Mouse (Mus musculus): ENCODE measurements around the gene Mis12.
A peak's percentile ranks its signal among the peaks of the same experiment; 100 is the strongest.

The Mis12 gene

DNA sequence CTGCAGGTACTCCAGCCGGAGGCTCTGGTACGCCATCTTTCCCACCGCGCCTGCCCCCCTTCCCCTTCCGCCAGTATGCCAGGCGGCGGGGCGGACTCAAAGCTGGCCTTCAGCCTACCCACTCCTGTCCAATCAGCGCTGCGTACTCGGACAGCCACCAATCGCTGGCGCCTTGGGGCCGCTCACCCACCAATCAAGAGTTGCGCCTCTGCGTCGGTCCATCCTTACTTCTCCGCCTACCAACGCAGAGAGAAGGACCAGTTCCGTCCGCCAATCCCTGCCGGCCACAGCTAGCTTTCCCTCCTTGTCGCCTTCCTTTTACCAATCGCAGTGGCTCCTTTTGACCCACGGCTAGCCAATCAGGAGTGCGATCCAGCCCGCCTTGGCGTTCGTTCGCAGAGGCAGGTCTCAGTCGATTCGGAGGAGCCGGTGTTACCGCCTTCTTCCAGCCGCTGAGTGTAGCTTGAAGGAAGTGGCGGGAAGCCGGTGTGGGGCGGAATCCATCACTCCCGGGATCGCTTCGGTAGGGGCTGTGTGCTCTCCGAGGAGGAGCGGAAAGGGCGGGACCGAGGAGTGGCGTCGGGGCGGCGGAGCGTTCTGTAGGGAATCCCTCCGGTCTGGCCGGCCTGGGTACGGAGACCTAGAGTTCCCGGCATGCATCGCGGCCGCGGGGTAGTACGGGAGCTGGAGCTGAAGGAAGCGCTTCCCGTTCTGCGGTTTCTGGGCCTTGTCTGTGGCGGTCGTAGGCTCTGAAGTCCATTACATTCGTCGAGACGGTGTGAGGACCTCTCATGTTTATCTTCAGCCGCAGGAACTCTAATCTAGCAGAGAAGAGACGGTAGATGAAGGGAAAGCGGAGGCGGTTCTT lies at the start of gene Mis12, which contains the start of gene Derl2:
Gene Mis12 (plus strand): TSS at position 411 of the 868 bp plus-strand sequence.
Gene Derl2 (minus strand): TSS at position 641 of the 868 bp plus-strand sequence.
- DNase-seq = peak; percentile 97

- DNase-seq = peak; percentile 91
Measured at GRCm38 (mm10) chr11:70969821-70970559, 49.4 kb upstream of the Mis12 start, which contains the start of the genes Nup88 and Rpain. TSS of gene Nup88 (minus strand) at chr11:70969973. TSS of gene Rpain (plus strand) at chr11:70970213.

- no peak for DNase-seq
Measured at GRCm38 (mm10) chr11:70970560-70971540, 48.6 kb upstream of the Mis12 start.

DNA sequence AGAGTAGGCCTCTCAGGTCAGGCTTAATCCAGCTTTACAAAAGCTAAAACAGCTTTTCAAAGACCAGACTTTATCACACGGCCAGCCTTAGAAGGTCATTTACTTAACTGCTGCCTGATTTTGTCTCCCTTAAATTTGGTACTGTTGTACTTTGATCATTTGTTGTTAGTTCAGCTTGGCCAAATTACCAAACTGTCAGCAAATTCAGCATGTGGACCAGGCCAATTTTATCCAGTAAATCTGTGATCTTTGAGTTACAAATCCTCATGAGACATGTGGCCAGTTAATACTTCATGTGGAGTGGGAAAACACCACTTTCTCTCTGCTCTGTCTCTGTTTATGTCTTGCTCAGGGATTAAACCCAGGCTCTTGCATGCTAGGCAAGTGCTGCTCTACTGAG lies 46.8 kb upstream of the Mis12 start:
- DNase-seq = no peak

DNA sequence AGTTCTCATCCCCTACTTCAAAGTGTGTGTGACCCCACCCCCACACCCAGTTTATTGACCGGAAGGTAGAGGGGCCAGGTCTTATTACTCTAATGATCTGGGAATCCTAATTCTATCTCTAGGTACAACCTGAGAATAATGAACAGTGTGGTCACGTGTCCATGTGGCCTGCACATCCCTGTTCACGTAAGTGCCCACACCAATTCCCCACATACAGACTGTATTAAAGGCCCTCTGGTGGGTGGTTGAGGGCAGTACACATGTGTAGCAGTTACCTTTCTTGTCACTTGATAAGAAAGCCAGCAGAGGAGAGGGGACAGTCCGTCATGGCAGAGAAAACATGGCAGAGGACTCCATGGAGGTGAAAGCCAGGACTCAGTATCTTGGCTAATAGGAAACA lies 45.5 kb upstream of the Mis12 start:
- no peak for DNase-seq

- DNase-seq = no peak
Measured at GRCm38 (mm10) chr11:70975193-70975592, 44.2 kb upstream of the Mis12 start.

DNA sequence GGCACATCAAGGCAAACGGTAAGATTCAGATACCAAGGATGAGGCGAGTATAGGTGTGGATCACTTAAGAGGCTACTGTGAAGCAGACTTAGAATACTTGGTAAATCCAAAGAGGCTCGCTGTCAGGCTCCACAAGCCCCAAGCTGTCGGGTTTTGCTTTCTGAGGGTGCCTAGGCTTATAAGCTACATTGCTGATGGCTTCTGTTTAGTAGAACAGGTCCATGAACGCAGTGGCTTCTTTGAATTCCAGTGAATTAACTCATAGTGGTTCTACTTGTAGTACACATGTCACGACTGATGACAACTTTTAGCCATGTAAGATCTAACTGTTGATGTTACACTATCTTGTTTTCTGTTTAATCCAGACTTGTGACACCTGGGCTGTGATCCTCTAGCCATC lies 42.1 kb upstream of the Mis12 start:
- DNase-seq = no peak

GRCm38 (mm10) chr11:70980232-70980631 lies 39.2 kb upstream of the Mis12 start:
- no peak for DNase-seq

GRCm38 (mm10) chr11:70980751-70981510 lies 38.5 kb upstream of the Mis12 start:
- no peak for DNase-seq

DNA sequence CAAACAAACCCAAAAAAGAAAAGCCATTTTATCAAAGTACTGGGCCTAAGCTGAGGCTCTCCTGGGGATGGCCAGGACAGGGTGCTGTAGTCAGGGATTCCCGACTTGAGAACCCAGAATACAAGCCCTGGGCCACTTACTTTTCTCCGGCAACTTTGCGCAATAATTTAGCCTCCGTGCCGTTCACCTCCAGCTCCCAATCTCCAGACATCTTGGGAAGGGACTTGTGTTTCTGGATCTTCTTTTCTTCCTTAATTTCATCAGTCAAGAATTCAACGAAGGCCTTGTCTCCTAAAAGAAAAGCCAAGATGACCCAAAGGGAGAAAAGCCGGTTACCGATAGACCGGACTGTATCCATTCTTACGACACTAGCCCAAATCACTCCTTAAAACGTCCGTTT lies 37.4 kb upstream of the Mis12 start:
- no peak for DNase-seq

DNA sequence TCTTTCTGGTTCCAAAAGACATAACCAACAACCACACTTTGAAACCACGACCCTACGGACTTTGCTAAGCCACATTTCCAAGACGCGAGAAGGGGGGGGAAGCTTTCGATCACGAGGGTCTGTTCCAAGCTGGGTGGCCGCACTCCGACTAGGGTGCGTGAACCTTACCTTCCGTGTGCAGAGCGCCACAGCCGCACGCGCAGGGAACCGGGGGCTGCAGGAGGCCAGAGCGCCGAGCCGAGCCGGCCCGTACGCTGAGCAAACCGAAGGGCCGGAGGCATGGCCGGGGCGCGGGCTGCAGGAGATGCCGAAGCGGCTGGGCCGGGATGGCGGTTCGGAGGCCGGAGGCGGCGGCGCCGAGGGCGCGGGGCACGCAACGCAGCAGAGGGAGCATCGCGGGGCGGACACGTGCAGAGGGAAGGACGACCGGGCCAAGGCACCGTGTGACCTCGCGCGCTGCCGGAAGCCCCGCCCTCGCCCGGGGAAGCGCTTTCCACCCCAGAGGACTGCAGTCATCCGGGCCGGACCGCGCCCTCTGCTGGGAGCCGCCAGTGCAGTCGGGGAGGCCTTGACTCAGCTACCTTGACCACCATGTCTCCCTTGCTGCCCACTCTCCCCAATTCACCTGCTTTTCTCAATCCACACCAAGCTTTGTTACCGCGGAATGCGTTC lies 36.7 kb upstream of the Mis12 start, which contains the start of gene C1qbp:
Gene C1qbp (minus strand): TSS at position 470 of the 672 bp plus-strand sequence.
- DNase-seq = peak; percentile 96

DNA sequence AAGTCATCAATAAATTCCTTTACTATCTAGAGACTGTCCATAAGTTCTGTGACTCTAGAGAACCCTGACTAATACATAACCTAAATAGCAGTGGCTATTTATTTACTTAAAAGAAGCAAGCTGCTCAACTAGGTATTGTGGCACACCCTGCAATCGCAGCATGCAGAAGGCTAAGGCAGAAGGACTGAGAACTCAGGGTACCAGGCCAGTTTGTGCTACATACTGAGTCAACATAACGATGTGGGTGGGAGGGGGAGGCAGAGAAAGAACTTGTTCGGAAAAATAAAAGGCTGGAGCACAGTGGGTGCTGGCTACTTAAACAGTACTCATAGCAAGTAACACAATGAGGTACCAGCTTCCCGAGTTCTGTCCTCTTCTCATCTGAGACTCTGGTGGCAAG lies 18.2 kb upstream of the Mis12 start:
- DNase-seq = no peak

GRCm38 (mm10) chr11:71003611-71004315 lies 15.6 kb upstream of the Mis12 start:
- no peak for DNase-seq

DNA sequence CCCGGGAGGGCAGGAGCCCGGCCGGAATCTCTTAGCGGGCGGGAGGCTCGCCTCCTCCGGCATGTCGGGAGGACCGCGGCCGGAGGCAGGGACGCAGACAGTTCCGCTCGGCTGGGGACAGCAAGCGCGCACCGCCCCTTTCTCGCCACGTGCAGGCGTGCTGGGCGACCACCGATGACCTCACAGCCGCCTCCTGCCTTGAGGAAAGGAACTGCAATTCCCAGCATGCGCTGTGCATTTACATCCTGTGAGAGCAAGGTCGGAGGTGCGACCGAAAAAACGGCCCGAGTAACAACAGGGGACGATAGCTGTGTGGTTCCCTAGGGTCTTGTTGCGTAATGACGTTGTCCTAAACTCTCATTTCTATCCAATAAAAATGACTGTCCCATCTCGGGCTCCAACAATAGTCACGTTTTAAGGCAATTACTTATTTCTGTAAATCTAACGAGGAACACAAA lies 15.1 kb upstream of the Mis12 start, which contains the start of gene Dhx33:
Gene Dhx33 (minus strand): TSS at position 122 of the 458 bp plus-strand sequence.
- peak; percentile 95 for DNase-seq

DNA sequence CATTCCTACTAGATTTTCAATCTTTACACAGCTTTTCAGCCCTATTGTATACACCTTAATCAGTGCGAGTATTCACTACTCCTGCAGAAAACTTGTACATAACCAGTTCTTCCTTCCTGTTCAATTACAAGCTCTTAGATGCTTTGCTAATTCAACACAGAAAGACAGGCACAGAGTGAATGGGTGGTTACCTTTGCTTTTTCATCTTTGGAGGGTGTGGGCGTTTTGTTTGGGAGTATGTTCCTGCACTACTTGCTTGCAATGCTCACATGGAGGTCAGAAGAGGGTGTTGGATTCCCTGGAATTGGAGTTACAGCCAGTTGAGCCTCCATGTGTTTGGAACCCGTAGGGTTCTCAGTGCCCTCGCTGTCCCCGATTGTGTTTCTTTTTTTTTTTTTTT lies 14.4 kb upstream of the Mis12 start:
- no peak for DNase-seq

DNA sequence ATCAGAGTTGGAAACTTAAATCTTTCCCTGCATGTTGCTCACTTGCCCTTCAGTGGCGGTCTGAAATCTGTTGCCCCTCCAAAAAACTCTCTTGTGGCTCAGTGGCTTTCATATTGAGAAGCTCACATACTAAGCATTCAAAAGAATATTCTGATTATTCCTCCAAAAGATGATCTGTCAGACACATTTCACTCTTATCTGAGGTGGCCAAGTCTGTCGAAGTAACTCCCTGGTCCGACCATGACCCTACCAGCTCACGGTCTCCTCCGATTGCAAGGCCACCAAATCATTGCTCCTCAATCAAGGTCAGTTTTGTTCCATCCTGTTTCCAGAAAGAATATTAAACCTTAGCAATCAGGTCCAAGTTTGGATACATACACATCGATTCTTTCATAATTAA lies 12.4 kb upstream of the Mis12 start:
- no peak for DNase-seq

DNA sequence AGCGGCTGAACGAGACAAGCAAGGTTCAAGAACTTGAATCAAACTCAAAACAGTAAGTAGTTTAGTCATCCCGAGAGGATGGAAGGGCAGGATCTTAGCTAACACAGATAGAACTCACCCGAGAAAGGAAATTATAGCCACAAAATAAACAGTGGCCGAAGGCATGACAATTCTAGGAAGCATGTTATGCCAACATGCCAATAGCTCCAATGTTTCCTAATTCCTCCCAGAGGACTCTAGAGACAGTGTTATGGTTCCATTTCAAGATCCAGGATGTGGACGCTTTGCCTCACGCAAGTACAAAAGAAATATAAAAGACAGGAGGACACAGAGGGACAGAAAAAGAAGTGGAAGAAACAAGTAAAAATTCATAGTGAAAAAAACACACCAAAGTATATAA lies 11.6 kb upstream of the Mis12 start:
- no peak for DNase-seq

- no peak for DNase-seq
Measured at GRCm38 (mm10) chr11:71008321-71008720, 11.1 kb upstream of the Mis12 start.

- DNase-seq = no peak
Measured at GRCm38 (mm10) chr11:71012743-71013142, 6.7 kb upstream of the Mis12 start.

DNA sequence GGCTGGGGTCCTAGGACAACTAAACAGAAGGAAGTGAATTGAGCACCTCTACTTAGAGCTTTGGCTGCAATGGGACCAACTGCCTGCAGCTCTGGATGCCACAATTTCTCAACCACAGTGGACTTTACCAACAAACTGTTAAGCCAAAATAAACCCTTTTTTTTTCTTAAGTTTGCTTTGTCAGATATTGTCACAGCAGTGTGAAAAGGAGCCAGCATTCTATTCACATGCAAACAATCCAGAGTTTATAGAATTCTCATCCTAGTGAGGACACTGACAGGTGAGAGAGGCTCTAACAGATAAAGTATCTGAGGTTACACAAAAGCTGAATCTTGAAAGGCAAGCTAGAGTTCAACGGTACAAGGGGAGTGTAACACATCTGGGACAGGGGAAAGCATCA lies 2.4 kb upstream of the Mis12 start:
- no peak for DNase-seq
